Mouse (Mus musculus) frontal cortex, postnatal 10 days (tissue): Measurements from ENCODE around the gene Gm10282.

Experiments used
- DNase-seq, 2 experiments: peaks; one replicate each; pipeline ENCODE4 v3.0.0; 2022; ENCODE audit warnings: low spot score in 2 of 2, mixed read lengths in 1 of 2

Gm10282 gene

GRCm38 (mm10) chr8:72324036-72324706, 19.1 kb upstream of the Gm10282 start:
- no peak for DNase-seq

GRCm38 (mm10) chr8:72323131-72323725, 18.2 kb upstream of the Gm10282 start:
- no peak for DNase-seq

DNA sequence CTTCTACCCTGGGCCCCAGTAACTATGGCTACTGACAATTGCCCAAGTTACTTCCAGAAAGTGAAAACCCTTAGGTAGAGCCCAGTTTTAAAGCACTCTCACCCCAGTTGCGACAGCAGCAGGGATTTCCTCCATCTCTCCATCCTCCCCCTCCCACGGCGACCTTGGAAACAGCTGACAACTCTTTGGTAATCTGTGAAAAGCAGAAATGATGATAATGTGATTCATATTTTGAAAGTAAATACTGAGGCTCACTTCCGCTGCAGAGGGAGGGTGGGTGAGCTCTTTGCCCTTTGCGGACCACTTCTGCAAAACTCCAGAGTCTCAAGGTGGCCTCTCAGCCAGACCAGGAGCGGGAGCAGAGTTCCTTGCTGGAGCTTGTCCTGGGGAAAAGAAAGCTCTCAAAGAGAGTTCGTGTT, 17.4 kb upstream of the Gm10282 start:
- no peak for DNase-seq

GRCm38 (mm10) chr8:72321635-72322441, 16.8 kb upstream of the Gm10282 start:
- no peak for DNase-seq

DNA sequence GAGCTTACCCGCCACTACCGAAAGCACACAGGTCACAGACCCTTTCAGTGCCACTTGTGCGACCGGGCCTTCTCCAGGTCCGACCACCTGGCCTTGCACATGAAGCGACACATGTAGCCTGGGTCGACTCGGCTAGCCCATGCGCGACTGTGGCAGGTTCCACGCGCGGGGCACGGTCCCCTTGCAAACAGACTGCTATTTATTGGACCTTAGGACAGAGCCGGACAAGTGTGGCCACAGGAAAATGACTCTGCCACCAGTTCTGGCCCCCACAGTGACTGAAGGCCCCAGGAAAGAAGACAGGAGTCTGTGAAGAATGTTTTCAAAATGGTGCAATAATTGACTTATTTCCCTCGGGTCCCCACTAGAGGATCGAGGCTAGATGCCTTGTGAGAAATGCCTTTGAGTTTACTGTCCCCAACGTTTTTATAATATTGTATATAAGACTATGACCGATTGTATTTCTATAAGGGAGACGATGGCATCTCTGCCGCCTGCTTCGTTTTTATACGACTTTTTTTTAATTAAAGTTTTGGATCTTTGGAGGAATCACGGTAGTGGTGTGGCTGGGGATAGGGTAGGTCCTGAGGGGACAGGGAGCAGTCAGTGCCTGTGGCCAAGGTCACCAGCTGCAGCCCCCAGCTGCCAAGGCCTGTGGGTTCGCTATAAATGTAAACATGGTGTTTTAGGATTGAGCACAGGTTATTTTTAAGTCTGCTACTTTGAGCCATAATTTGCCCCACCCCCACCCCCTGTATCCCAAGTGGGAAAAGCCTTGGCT, 15.9 kb upstream of the Gm10282 start:
- no peak for DNase-seq

GRCm38 (mm10) chr8:72319921-72320802, 15.1 kb upstream of the Gm10282 start:
- no peak for DNase-seq

- peak in 1 of 2 experiments; percentile 26 for DNase-seq
Measured at GRCm38 (mm10) chr8:72319397-72319796, 14.3 kb upstream of the Gm10282 start.

DNA sequence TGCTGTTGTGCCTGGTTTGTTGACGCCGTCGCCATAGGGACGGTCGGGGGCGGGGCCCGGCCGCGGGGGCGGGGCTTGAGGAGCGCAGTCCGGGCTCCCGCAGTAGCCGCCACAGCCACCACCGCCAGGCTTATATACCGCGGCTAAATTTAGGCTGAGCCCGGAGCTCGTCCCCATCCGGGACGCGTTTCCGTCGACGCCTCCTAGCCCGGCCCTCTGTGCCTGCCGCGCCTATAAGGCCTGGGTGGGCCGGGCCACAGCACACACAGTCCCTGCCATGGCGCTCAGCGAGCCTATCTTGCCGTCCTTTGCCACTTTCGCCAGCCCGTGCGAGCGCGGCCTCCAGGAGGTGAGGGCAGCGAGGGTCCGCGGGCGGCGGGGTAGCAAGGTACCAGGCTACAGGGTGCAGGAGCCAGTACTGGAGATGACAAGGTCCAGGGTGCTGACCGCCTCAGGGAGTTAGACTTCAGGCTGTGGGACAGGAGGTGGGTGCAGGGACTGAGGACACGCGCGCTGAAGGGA, 13.8 kb upstream of the Gm10282 start, which contains the start of gene Klf2:
Gene Klf2, plus strand, starts transcription at position 233 of the 522 bp plus-strand sequence.
- peak; percentile 90 to 91 for DNase-seq

GRCm38 (mm10) chr8:72317741-72318301, 12.8 kb upstream of the Gm10282 start:
- no peak for DNase-seq

GRCm38 (mm10) chr8:72316053-72316695, 11.1 kb upstream of the Gm10282 start:
- no peak for DNase-seq

GRCm38 (mm10) chr8:72312926-72313518, 8.0 kb upstream of the Gm10282 start:
- DNase-seq: no peak

- DNase-seq: peak; percentile 45 to 61
Measured at GRCm38 (mm10) chr8:72310849-72311506, 5.9 kb upstream of the Gm10282 start.

DNA sequence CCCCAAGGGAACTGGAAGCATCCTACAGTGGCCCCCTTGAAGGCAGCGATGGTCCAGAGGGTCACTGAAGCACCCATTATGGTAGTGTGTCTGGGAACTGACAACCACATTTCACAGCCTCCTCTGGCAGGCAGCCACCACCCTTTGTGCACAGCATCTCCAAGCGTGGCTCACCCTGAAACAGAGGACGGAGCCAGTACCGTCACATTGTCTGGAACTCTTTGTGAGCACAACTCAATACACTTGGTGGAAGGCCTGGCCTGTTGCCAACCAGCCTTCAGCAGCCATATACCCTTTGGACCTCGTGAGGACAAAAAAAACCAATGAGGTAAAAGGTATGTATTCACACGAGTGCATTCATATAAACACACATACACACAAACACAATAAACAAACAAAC, 3.2 kb upstream of the Gm10282 start:
- DNase-seq: no peak

DNA sequence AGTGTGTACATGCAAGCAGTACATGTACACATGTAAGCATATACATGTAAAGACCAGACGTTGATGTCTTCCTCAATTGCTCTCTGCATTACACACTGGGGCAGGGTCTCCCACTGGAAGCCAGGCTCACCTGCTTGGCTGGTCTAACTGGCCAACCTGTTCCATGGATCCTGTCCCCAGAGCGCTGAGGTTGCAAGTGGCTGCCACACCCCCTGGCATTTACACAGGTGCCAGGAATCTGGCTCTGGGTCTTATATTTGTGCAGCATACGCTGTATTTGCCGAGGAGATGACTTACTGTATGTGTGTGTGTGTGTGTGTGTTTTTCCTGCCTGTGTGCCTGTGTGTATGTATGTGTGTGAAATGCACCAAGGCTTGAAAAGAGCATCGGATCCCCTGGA, 1.9 kb upstream of the Gm10282 start:
- DNase-seq: no peak

DNA sequence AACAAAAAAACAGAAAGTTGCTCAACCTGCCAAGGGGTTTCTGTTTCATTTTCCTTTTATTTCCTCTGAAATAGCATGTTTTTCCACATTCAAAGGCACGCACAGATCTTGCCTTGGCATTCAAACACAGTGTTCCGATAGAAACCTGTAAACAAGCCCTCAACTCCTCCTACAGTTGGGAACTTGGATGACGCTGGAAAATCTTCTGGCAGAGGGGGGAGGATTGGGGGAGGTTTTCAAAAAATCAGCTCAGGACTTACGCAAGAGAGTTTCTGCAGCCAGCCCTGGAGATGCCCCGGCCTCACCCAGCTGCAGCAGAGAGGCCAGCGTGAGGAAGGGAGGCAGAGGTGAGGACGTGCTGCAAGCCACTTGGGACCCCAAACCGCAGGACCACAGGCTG, 1.4 kb downstream of the Gm10282 start:
- no peak for DNase-seq

GRCm38 (mm10) chr8:72302986-72303612, 2.0 kb downstream of the Gm10282 start:
- DNase-seq: no peak

DNA sequence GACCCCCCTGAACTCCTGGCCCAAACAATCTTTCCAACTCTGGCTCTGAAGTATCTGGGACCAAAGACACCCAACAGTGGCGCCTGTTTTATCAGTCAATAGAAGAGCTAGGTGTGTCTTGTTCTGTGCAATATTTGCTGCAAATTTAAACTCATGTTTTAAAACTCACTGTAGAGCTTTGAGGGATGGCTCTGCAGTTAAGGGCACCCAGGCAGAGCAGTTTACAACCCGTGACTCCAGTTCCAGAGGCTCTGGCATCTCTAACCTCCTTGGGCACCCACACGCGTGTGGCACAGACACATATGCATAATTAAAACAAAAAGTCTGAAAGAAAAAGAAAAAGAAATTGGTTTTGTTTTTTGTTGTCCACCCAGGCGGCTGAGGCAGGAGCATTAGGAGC, 3.6 kb downstream of the Gm10282 start:
- DNase-seq: no peak

DNA sequence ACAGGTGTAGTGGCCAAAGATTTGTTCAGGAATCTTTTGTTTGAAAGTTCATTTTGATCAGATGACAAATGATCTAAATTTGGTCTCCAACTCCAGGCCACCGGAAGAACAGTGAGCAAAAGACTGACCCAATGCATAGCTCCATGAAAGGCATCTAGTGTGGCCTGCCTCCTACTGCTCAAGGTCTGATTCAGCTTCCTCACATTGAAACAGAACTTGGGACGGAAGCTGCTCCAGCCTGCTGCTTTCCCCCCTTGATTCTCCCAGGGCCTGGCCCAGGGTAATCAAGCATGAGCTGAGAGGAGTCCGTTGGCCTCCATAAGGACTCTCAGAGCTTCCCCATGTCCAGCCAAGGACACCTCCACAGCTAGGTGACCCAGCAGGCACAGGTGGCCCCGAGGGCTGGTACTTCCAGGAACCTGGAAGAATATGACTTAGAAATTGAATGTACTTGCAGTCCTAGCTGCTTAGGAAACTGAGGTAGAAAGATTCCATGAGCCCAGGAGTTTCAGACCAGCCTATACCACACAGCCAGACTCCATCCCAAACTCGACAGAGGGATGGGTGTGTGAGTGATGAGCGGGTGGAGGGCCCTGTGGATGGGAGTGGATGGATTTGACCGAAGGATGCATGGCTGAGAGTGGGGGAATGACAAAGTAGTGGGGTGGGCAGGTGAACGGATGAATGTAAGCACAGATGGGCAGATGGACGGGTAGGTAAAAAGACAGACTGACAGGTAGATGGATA, 4.2 kb downstream of the Gm10282 start:
- no peak for DNase-seq
